Mouse (Mus musculus) layer of hippocampus, postnatal 10 days (tissue): ENCODE measurements around the gene Srgap3. TPM values are rescaled to one million over a fixed set of nuclear protein-coding genes. Genes with fewer than 3 reads are reported as not detected.

Experiments
- DNase-seq, 2 experiments: peaks; one replicate each; pipeline ENCODE4 v3.0.0; 2021; ENCODE audit warnings: low spot score in 2 of 2
- total RNA-seq, 2 experiments: library from RNA; stranded (reverse); gene quantifications; 2 replicates each; pipeline ENCODE4 v1.2.3; 2021

The Srgap3 gene
- total RNA-seq, 2 experiments from 2014 or later = 256 to 268 TPM

- no peak for DNase-seq
Observed at GRCm38 (mm10) chr6:112820298-112820992, 126.6 kb downstream of the Srgap3 start.

DNA sequence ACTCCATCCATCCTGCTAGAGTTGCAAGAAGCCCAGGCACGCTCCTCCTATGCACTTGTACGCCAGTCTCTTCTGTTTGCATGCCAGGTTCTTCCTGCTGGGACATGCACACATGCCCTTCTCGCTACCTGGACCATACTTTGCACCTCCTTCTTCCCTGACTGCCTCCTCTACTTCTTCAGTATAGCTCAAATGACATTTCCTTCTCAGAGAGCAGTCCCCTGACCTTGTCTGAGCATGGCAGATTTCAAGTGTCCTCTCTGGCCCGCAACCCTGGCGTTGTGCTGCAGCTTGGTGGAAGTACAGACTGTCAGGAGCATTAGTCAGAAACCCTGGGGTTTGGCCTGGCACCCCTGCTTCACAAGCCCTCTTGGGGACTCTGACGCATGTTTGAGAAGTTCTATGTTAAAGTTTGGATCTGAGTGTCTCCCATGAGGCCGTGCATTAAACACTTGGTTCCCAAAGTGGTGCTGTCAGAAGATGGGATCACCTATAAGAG, 128.6 kb downstream of the Srgap3 start:
- no peak for DNase-seq

- no peak for DNase-seq
Observed at GRCm38 (mm10) chr6:112815604-112816003, 131.5 kb downstream of the Srgap3 start.

DNA sequence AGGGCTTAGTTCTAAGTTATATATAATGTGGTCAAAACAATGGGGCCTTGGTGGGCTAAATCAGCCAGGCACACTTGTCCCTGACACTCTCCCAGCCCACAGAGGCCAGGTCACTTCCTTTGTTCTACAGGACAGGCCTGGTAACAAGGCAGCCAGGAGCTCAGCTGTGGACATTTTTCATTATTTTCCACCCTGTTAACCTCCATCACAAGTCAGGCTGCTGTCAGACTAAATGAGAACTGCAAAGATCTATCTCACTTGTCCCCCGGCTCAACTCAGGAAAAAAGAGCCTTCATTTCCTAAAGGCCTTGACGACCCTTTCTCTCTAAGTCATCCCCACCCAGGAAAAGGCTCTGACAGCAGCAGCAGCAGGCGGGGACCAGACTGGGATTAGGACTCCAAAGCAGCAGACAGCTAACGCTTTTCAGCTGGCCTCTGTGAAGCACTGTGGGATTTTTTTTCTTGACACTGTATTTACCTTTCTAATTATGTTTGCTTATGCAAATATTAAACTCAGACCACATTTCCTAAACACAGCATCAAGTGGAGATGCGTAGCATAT, 132.5 kb downstream of the Srgap3 start:
- no peak for DNase-seq

DNA sequence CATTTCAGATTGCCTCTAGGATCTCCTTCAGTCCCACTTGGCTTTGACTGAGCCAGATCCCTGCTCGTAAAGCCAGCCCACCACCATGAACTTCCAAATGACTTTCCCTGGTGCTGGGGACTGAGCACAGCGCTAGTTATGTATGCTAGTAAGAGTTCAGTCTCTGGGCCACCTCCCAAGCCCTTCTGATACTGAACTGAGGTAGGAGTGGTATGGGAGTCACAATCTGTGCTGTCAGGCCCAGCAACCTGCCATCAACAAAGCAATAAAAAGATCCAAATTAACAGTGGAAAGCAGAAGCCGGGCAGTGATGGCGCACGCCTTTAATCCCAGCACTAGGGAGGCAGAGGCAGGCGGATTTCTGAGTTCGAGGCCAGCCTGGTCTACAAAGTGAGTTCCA, 134.2 kb downstream of the Srgap3 start:
- no peak for DNase-seq

- DNase-seq = no peak
Observed at GRCm38 (mm10) chr6:112810521-112810830, 136.6 kb downstream of the Srgap3 start.

GRCm38 (mm10) chr6:112809658-112810520, 137.2 kb downstream of the Srgap3 start:
- peak; percentile 48 to 65 for DNase-seq

GRCm38 (mm10) chr6:112808738-112809137, 138.3 kb downstream of the Srgap3 start:
- no peak for DNase-seq

DNA sequence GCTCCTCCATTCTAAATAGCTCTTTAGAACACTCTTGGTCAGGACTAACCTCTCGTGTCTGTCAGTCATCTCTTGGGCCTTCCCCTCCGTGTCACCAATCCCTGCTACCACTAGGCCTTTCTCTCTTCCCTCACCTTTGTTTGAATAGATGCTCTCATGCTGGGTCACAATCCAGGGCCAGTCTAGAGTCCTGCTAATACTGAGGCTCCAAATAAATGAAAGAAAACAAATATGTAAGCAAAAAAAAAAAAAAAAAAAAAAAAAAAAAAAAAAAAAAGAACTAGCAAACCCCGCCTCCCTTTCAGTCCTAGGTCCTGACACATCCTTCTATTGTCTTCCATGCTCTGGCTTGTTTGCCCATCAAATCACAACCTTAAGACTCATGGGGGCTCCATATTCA, 145.1 kb downstream of the Srgap3 start:
- no peak for DNase-seq

- no peak for DNase-seq
Observed at GRCm38 (mm10) chr6:112798378-112798777, 148.7 kb downstream of the Srgap3 start.

DNA sequence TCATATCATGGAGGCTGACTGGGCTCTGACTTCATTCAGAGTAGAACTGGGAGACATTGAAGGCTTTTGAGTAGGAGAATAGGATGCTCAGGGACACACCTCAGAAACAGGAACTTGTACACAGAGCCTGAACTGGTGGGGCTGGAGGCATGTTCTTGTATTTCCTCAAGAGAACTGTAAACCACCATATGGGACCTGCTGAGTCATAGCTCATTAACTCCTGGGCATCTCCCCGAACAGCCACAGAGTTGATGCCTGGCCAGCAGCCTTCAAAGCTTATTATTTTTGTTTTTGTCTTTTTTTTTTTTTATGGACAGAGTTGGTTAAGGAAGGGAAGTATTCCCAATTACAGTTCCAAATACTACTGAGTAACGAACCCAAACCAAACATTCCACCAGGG, 150.5 kb downstream of the Srgap3 start:
- DNase-seq = no peak

DNA sequence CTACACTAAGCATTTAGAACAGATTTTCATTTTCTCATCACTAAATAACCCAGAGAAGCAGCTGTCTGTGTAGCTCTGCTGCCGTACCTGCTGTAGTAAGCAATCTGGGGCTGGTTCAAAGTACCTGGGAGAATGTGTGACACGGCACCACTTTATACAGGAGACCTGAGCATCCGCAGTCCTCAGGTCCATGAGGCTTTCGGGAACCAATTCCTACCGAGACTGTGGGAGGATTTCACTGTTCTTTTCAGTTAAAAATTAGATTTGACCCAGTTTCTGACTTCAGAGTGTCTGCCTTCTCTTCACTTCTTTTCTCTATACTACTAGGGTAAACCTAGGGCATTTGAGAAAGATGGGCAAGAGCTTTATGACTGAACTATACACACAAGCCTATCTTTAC, 153.2 kb downstream of the Srgap3 start:
- DNase-seq = no peak

DNA sequence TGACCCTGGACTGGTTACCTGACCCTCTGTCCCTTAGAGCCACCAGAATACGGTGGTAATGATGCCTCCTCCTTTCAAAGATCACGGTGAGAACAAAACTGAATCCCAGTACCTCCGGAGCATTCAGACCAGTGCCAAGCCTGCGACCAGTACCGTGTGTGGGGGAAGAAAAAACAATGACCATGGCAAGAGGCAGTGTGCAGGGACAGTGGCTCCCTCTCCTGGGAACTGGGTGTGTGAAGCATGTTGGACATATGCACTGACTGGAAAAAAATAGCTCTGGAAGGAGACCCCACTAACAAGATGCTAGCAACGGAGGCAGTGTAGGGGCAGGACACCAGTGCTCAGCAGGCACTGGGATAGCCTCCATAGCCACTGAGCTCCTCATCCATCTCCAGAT, 157.2 kb downstream of the Srgap3 start:
- no peak for DNase-seq

DNA sequence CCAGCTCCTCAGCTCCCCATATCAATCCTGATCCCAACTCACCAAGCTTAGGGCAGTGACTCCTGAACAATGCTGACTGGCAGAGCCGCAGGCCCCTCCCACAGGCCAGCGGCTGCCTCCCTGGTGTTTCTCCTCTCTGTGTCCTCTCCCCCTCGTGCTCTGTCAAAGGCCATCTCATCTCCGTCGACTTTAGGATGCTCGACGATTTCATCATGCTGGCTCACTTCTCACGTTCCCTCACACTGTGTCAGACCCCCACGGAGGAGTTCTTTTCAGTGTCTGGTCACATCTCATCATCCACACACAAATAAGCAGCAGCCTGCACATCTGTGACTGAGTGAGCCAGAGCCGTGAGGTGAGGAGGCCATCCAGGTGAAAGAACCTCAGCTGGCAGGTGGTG, 158.4 kb downstream of the Srgap3 start:
- no peak for DNase-seq

GRCm38 (mm10) chr6:112788174-112788573, 158.9 kb downstream of the Srgap3 start:
- no peak for DNase-seq

DNA sequence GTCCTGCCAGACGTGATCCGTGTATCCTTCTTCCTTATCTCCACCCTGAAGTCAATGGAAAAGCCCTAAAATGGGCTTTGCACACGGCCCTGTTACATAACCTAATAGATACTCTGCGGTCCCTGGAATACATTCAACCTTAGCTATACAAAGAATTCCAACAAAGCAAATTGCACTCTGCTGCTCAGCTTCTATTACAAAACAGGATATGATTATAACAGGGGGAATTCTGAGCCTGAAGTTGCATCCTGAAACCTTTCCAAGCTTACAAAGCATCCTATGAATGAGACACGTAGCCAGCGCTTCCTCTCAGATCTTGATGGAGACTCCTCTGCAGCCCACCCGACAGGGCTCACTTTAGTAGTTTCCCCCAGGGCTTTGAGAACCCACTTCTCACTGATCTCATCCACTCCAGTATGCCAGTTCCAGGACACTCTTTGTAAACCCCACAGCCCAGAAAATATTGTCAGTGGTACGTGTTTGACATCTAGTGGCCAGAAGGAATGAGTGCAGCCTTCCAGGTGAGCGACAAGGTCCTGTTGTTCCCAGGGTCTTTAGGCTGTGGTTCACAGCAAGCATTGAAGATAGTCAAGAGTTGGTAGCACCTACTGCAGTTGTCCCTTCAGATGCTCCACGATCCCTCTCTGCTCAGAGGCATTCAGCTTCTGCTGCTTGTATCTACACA, 165.5 kb downstream of the Srgap3 start:
- DNase-seq = no peak

- DNase-seq = no peak
Observed at GRCm38 (mm10) chr6:112778211-112778610, 168.9 kb downstream of the Srgap3 start.

- no peak for DNase-seq
Observed at GRCm38 (mm10) chr6:112776718-112777117, 170.3 kb downstream of the Srgap3 start.

DNA sequence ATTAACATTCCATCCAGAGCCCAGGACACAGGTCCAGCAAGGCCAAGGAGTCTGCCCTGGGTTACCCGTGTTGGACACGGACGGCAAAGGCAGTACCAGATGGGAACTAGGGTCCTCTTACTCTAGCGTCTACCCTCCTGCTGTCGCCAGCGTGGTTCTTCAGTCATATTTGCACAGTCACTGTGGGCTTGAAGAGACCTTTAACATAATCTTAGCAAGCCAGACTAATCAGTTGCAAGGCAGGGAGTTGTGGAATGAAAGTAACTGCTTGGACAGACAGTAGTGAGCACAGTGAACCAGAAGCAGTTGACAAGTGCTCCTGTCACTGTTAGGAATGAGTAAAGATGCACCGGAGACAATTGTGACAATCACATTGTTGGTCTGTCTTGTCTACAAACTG, 173.3 kb downstream of the Srgap3 start:
- DNase-seq = no peak

- DNase-seq = no peak
Observed at GRCm38 (mm10) chr6:112770996-112771395, 176.1 kb downstream of the Srgap3 start.

DNA sequence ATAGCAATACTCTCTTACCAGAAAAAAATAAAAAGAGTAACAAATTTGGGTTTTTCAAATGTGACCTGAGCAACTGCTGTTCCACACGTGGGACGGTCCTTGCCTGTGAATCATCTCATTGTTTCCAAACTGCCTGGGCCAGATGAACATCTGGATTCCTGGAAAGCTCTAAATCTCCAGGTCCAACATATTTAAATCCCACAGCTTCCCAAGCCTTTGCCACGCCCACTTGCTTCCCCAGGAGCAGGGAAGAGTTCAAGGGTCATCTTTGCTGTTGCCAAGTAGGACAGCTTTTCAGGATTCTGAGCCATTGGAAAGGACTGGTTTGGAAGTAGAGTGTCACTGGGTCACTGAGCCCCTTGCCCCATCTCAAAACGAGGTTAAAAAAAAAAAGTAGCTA, 188.5 kb downstream of the Srgap3 start:
- DNase-seq = no peak

- no peak for DNase-seq
Observed at GRCm38 (mm10) chr6:112756866-112757265, 190.2 kb downstream of the Srgap3 start.
